In genomic region chr6:55504797-55505488, GRCm38 (mm10) we compare ENCODE assay signal across 8 mouse cellular contexts. TPM values are rescaled to one million over a fixed set of nuclear protein-coding genes. Genes with fewer than 3 reads are reported as not detected.
DNase-seq lines count a peak whose midpoint lies in the region; ATAC-seq and TF ChIP-seq lines count a peak whose summit lies in the region.

No protein-coding gene starts in this region.

- H3K4me2 ChIP-seq in CH12.LX (ENCODE audit: insufficient read depth, low read depth, poor library complexity, severe bottlenecking): no peak overlapping the region
- no peak overlapping the region for H3K4me2 ChIP-seq in midbrain, embryonic 12.5 days (replicated peaks)

- intact Hi-C loops in gastrocnemius, adult 2 months (cut with DNase I): loop anchor here (1.0 kb wide), 1 partner anchor 44 kb away; no protein-coding TSS in a partner anchor

- peaks cover 0 to 11% of the 10 kb centered on the region in 2 experiments; a peak in 2 of 4 replicates for H3K4me1 ChIP-seq in CH12.LX (ENCODE audit: control insufficient read depth in 1 of 2, insufficient read depth in 2 of 2)
- no peaks in the 10 kb centered on the region for H3K4me1 ChIP-seq in midbrain, embryonic 12.5 days

- peaks cover 28% of the 10 kb centered on the region for H3K27me3 ChIP-seq in CH12.LX (replicated peaks)
- H3K27me3 ChIP-seq in midbrain, embryonic 12.5 days: no peaks in the 10 kb centered on the region

- no peak for TF ChIP-seq POLR2A in CH12.LX (IDR thresholded peaks at IDR 0.05; ENCODE audit: low read depth, low read length)

- no peak for TF ChIP-seq EP300 in CH12.LX (IDR thresholded peaks at IDR 0.05; ENCODE audit: low read length)

- in situ Hi-C loops in CH12.LX (cut with MboI; ENCODE audit: low pct_ligation_motif_present, low pct_unique_long_range_greater_than_20kb, low sequenced_read_pairs): loop anchor here (25.0 kb wide), 2 partner anchors 268 to 432 kb away; no protein-coding TSS in a partner anchor

- peak; percentile 58 for DNase-seq in gastrocnemius, adult 18-20 months (ENCODE audit: low spot score)
- DNase-seq in gastrocnemius, adult 8-10 months (ENCODE audit: low spot score in 2 of 2): no peak
- DNase-seq in CH12.LX (ENCODE audit: extremely low read depth): peak; percentile 47
- DNase-seq in cerebellum, adult 8-10 months: peak; percentile 69
- DNase-seq in gastrocnemius, adult 2 months: peak; percentile 48
- DNase-seq in layer of hippocampus, adult 2 months (ENCODE audit: low spot score in 2 of 2): peak; percentile 71 to 81
- DNase-seq in urinary bladder, postnatal 4 days (ENCODE audit: low spot score in 2 of 2): no peak

- dilution Hi-C loops in CH12.LX (cut with MboI; ENCODE audit: extremely low pct_ligation_motif_present, extremely low pct_unique_long_range_greater_than_20kb, low sequenced_read_pairs): no loop called here

- TF ChIP-seq RAD21 in CH12.LX (IDR thresholded peaks at IDR 0.05; ENCODE audit: low read depth, low read length): peak; percentile 52

- H3K36me3 ChIP-seq in CH12.LX (replicated peaks in 1 of 2; ENCODE audit: control insufficient read depth in 1 of 2, insufficient read depth in 1 of 2, low read length in 1 of 2): no peaks in the 10 kb centered on the region
- no peaks in the 10 kb centered on the region for H3K36me3 ChIP-seq in midbrain, embryonic 12.5 days

- 94% methylated on average over 2 of the region's 2 CpGs for WGBS in midbrain, embryonic 12.5 days

- no peak overlapping the region for H3K27ac ChIP-seq in CH12.LX (ENCODE audit: insufficient read depth, low read depth)
- no peak overlapping the region for H3K27ac ChIP-seq in gastrocnemius, adult 2 months
- H3K27ac ChIP-seq in layer of hippocampus, adult 2 months: no peak overlapping the region
- 0 out of 2 replicates have a peak overlapping the region, but pooled peaks have one; percentile 30 for H3K27ac ChIP-seq in midbrain, embryonic 12.5 days (replicated peaks)

- H3K79me2 ChIP-seq in CH12.LX (replicated peaks; ENCODE audit: control insufficient read depth, extremely low read depth, insufficient read depth, poor library complexity, severe bottlenecking): no peaks in the 10 kb centered on the region

- H3K9me3 ChIP-seq in CH12.LX (replicated peaks; ENCODE audit: low read length): peaks cover 5% of the 10 kb centered on the region
- H3K9me3 ChIP-seq in midbrain, embryonic 12.5 days: no peaks in the 10 kb centered on the region

- no peak overlapping the region for H3K9ac ChIP-seq in CH12.LX (ENCODE audit: insufficient read depth, low read depth)
- no peak overlapping the region for H3K9ac ChIP-seq in midbrain, embryonic 12.5 days (replicated peaks)

- peak; percentile 78 for ATAC-seq in midbrain, embryonic 12.5 days (ENCODE audit: low FRiP score, low read depth)

- TF ChIP-seq CTCF in CH12.LX (conservative IDR thresholded peaks at IDR 0.05 in 1 of 2, IDR thresholded peaks at IDR 0.05 in 1 of 2; ENCODE audit: low read depth in 2 of 2, low read length in 2 of 2): peak; percentile 69
- TF ChIP-seq CTCF in gastrocnemius, adult 2 months (IDR thresholded peaks at IDR 0.05): peak; percentile 93
- peak; percentile 96 for TF ChIP-seq CTCF in layer of hippocampus, adult 2 months (conservative IDR thresholded peaks at IDR 0.05)

- no peak overlapping the region for H3K4me3 ChIP-seq in CH12.LX (replicated peaks in 1 of 3; ENCODE audit: low read depth in 2 of 3, low read length in 2 of 3, poor library complexity in 1 of 3)
- H3K4me3 ChIP-seq in gastrocnemius, adult 2 months: no peak overlapping the region
- no peak overlapping the region for H3K4me3 ChIP-seq in layer of hippocampus, adult 2 months
- H3K4me3 ChIP-seq in midbrain, embryonic 12.5 days: no peak overlapping the region

TF ChIP-seq in CH12.LX, 34 proteins besides CTCF, POLR2A, EP300 and RAD21:
- TF ChIP-seq TCF12 (IDR thresholded peaks at IDR 0.05; ENCODE audit: low read depth, low read length): no peak
- TF ChIP-seq KAT2A (IDR thresholded peaks at IDR 0.05; ENCODE audit: insufficient replicate concordance, low read length): no peak
- TF ChIP-seq SMC3 (IDR thresholded peaks at IDR 0.05; ENCODE audit: low read depth, low read length): peak; percentile 38
- TF ChIP-seq PAX5 (IDR thresholded peaks at IDR 0.05; ENCODE audit: low read length): no peak
- no peak for TF ChIP-seq JUND (conservative IDR thresholded peaks at IDR 0.05; ENCODE audit: low read depth, low read length)
- TF ChIP-seq MYC (IDR thresholded peaks at IDR 0.05; ENCODE audit: low read depth, low read length): no peak
- TF ChIP-seq SIN3A (IDR thresholded peaks at IDR 0.05; ENCODE audit: low read length): no peak
- TF ChIP-seq GABPA (IDR thresholded peaks at IDR 0.05; ENCODE audit: insufficient replicate concordance, low read depth, low read length): no peak

RNA-seq across cellular contexts. Expression of gene Adcyap1r1, which starts 53.2 kb away (rescaled TPM):
- total RNA-seq in gastrocnemius, adult 18-20 months (2021): 1 to 10 TPM in 1 of 2 experiments, under 1 TPM in 1; 0.88 to 1.4 TPM
- 1 to 10 TPM in 2 of 4 experiments, under 1 TPM in 2; 0.53 to 1.3 (median 0.90) TPM for total RNA-seq in gastrocnemius, adult 8-10 months (2022)
- total RNA-seq in CH12.LX (2012; rRNA removed): not detected in 2 replicates
- not detected in 2 replicates for total RNA-seq in CH12.LX (2014; rRNA removed)
- not detected in 2 replicates for polyA plus RNA-seq in CH12.LX (2012; ENCODE audit: insufficient read length, low read depth)
- total RNA-seq in gastrocnemius, adult 2 months (2021): under 1 TPM; 0.87 to 0.92 TPM
- total RNA-seq in layer of hippocampus, adult 2 months (2021): 100 to 1,000 TPM; 146 to 148 TPM
- polyA plus RNA-seq in midbrain, embryonic 12.5 days (2016; fragmentation: Nextera tagmentation; extraction: Ambion mirVana): 29.8 and 30.5 TPM in 2 replicates

Comparison
In these comparisons a context has a peak if more than half of its experiments do, and no peak if none do; other contexts are left out.
1. DNase-seq: peak in gastrocnemius, adult 18-20 months (single experiment), CH12.LX (single experiment), cerebellum, adult 8-10 months (single experiment), gastrocnemius, adult 2 months (single experiment) and layer of hippocampus, adult 2 months (2 of 2); none in gastrocnemius, adult 8-10 months (0 of 2) and urinary bladder, postnatal 4 days (0 of 2).
2. RNA of gene Adcyap1r1, which starts 53.2 kb away (total RNA-seq): 146 to 148 TPM in layer of hippocampus, adult 2 months; 0.88 to 1.4 TPM in gastrocnemius, adult 18-20 months, 0.53 to 1.3 TPM in gastrocnemius, adult 8-10 months, 0.87 to 0.92 TPM in gastrocnemius, adult 2 months and not detected in CH12.LX; every median in the first group is over 10 times any median in the second.
3. Peak in every context shown above with its lines, with median percentiles within 50 percentile points of each other: CTCF ChIP-seq.